Mouse (Mus musculus) E14TG2a.4 (cell line): ENCODE results near the gene Shmt2.

ENCODE experiments used
- H3K27me3 ChIP-seq: 2 replicates; pipeline ENCODE4 v1.6.1; 2014; ENCODE audit warnings: low read length, control low read depth; ENCODE audit not compliant: insufficient read depth
- H3K36me3 ChIP-seq: 2 replicates; pipeline ENCODE4 v1.6.1; 2014; ENCODE audit warnings: low read length, control low read depth; ENCODE audit not compliant: insufficient read depth
- H3K4me1 ChIP-seq: replicated peaks from 2 replicates; pipeline ENCODE4 v1.6.1; 2014; ENCODE audit warnings: low read depth, low read length, control low read depth
- H3K4me3 ChIP-seq: replicated peaks from 2 replicates; pipeline ENCODE4 v1.5.1; 2014; ENCODE audit warnings: mild to moderate bottlenecking, low read length
- H3K9me3 ChIP-seq: 2 replicates; pipeline ENCODE4 v1.6.1; 2014; ENCODE audit warnings: low read length, control low read depth
- CTCF ChIP-seq: conservative IDR thresholded peaks from 2 replicates; pipeline ENCODE4 v1.5.1; 2014; ENCODE audit warnings: low read length
- NANOG ChIP-seq: IDR thresholded peaks from 2 replicates; pipeline ENCODE4 v1.6.1; 2014; ENCODE audit warnings: borderline replicate concordance, low read length, mixed read lengths
- POU5F1 ChIP-seq: IDR thresholded peaks from 2 replicates; pipeline ENCODE4 v1.6.1; 2014; ENCODE audit warnings: low read length, borderline replicate concordance

The Shmt2 gene

GRCm38 (mm10) chr10:127541510-127541909 lies 19.3 kb upstream of the Shmt2 start:
- TF ChIP-seq POU5F1 (no peak), NANOG (no peak), CTCF (no peak)

GRCm38 (mm10) chr10:127537854-127538583 lies 15.8 kb upstream of the Shmt2 start:
- peaks cover 44% of the 10 kb centered on the region for H3K27me3 ChIP-seq
- H3K4me3 ChIP-seq: no peak overlapping the region; the same call in none of the 2 replicates
- peaks cover 84% of the 10 kb centered on the region for H3K4me1 ChIP-seq
- no peaks in the 10 kb centered on the region for H3K9me3 ChIP-seq
- TF ChIP-seq POU5F1 (no peak), NANOG (no peak), CTCF (peak; percentile 97)
- peaks cover 35% of the 10 kb centered on the region for H3K36me3 ChIP-seq

More at GRCm38 (mm10) chr10:127541510-127541909, 19.3 kb upstream of the Shmt2 start:
- H3K4me3 ChIP-seq: no peak overlapping the region
- no peaks in the 10 kb centered on the region for H3K9me3 ChIP-seq
- H3K4me1 ChIP-seq: peaks cover 69% of the 10 kb centered on the region
- peaks cover 61% of the 10 kb centered on the region for H3K36me3 ChIP-seq
- H3K27me3 ChIP-seq: peaks cover 10% of the 10 kb centered on the region; the same call in 1 of the 2 replicates

DNA sequence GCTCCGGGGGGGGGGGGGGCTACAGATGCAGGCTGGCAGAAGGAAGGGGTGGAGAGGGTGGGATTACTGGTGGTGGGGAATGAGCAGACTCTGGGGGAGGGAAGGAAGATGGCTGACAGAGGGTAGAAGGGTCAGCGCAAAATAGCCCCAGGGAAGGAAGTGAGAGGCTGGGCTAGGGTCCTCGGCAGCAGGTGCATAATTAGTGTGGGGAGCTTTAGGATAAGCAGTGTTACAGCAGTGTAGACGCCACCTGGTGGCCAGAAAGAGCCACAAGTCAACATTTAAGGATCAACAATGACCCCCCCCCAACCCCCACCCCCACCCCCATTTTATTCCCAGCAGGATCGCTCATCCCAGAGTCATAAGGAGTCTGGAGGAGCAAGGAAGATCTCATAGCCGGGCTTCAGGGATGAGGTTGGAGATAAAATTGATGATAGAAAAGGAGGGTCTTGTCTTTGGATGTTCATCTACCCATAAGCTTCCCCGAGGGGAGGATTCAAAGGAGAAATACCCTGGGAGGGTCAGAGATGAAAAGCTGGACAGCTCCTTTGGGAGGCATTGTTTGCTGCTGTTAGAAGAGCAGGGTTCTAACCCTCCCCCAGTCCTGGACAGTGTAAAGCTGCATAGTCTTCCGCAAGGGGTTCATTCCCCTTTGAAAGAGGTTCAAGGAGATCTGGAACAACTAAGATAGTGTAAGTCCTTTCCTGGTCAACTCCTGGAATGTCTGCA lies 14.5 kb upstream of the Shmt2 start:
- Histone ChIP-seq H3K27me3 (peaks cover 49% of the 10 kb centered on the region), H3K36me3 (peaks cover 25% of the 10 kb centered on the region), H3K4me3 (no peak overlapping the region), H3K4me1 (peaks cover 88% of the 10 kb centered on the region), H3K9me3 (no peaks in the 10 kb centered on the region)
- no peak for TF ChIP-seq NANOG
- no peak for TF ChIP-seq POU5F1
- TF ChIP-seq CTCF: no peak; the same call in 1 of the 2 replicates

DNA sequence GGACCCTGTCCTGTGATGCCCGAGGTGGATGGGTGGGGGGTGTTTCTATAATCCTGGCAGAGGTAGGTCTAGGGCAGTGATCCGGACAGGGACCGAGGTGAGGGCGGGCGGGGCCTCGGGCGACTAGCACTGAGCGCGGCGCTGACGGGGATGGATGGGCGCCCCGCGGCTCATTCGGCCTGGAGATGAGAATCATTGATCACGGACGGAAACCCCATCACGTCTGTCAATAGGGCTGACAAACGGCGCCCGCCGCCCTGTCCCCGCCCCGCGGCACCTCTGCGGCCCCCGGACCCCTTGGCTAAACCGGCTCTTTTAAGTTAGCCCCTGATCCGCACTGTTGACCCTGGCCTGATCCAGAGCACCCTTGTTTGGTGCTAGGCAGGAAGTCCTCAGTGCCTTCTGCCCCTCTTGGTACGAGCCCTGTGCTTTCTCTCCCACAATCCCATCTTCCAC lies 12.7 kb upstream of the Shmt2 start:
- no peak for TF ChIP-seq POU5F1

DNA sequence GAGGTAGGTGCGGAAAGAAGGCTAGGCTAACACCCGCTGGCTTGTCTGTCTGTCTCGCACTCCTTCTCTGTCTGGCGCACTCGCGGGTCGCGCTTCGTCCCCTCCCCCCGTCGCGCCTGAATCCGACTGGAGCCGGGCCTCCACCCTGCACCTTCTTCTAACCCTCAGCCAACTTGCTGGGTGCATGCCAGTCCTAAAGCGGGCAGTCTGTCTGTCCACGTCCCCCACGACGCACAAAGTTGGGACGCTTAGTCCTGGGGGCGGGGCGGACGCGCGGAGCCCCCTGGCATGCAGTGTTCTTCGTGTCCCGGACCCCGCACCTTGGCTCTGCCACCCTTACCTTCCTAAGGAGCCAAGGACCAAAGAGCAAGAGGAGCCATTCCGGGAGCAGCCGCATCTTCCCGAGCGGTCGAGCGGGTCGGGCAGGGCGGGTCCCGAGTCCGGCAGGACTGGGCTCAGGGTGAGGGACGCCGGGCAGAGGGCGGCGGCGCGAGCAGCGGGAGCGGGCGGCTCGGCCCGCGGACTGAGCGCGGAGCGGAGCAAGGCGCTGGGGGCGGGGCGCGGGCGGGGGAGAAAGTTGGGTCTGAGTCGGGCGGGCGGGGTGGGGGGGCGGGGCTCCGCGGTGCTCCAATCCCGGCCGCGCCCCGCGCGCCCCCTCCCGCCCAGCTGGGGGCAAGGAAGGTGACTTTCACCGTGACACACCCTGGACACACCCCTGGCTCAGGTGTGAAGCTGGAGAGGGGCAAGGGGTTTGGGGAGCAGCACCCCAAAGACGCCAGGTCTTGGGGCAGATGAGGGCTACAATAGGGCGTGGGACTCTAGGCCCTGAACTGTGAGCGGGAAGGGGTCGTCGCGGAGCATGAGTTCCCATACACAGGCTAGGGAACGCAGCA lies 12.0 kb upstream of the Shmt2 start, which contains the start of gene Nxph4:
TSS of gene Nxph4 (minus strand) at position 524 of the 893 bp plus-strand sequence.
- Histone ChIP-seq H3K4me3 (peak within 1 kb of the TSS; percentile 83), H3K4me1 (peaks cover 91% of the 10 kb centered on the region), H3K9me3 (no peaks in the 10 kb centered on the region), H3K27me3 (peaks cover 73% of the 10 kb centered on the region), H3K36me3 (peaks cover 10% of the 10 kb centered on the region; the same call in 1 of the 2 replicates)
- no peak for TF ChIP-seq CTCF
- no peak for TF ChIP-seq POU5F1

More for the DNA sequence above, 12.7 kb upstream of the Shmt2 start:
- H3K4me3 ChIP-seq: peak overlapping the region; percentile 83
- peaks cover 13% of the 10 kb centered on the region; the same call in 1 of the 2 replicates for H3K36me3 ChIP-seq
- no peaks in the 10 kb centered on the region for H3K9me3 ChIP-seq
- peaks cover 91% of the 10 kb centered on the region for H3K4me1 ChIP-seq
- H3K27me3 ChIP-seq: peaks cover 66% of the 10 kb centered on the region

GRCm38 (mm10) chr10:127531548-127531947 lies 9.3 kb upstream of the Shmt2 start:
- Histone ChIP-seq H3K9me3 (no peaks in the 10 kb centered on the region), H3K4me1 (peaks cover 93% of the 10 kb centered on the region), H3K4me3 (peak overlapping the region; percentile 48), H3K27me3 (peaks cover 98% of the 10 kb centered on the region), H3K36me3 (no peaks in the 10 kb centered on the region)
- TF ChIP-seq POU5F1 (no peak), NANOG (no peak), CTCF (no peak)

GRCm38 (mm10) chr10:127530945-127531344 lies 8.7 kb upstream of the Shmt2 start:
- Histone ChIP-seq H3K27me3 (peaks cover 98% of the 10 kb centered on the region), H3K9me3 (no peaks in the 10 kb centered on the region), H3K36me3 (no peaks in the 10 kb centered on the region), H3K4me3 (peak overlapping the region; percentile 48), H3K4me1 (peaks cover 93% of the 10 kb centered on the region)
- TF ChIP-seq CTCF (no peak), NANOG (no peak), POU5F1 (no peak)
